Mouse (Mus musculus): ENCODE measurements around the gene Taf1a.

- TF ChIP-seq CTCF (IDR thresholded peaks at IDR 0.05; ENCODE audit: low read depth, low read length) (no peak), POLR2A (IDR thresholded peaks at IDR 0.05; ENCODE audit: insufficient read depth, low read length) (no peak), EP300 (IDR thresholded peaks at IDR 0.05; ENCODE audit: insufficient read depth, low read depth, low read length) (no peak)
These were observed 25.4 kb downstream of the Taf1a start for GRCm38 (mm10) chr1:183414081-183414727.

Data from ES-Bruce4 (cell line).